Comparison of ENCODE assay signal across 14 mouse cellular contexts in the genomic region with DNA sequence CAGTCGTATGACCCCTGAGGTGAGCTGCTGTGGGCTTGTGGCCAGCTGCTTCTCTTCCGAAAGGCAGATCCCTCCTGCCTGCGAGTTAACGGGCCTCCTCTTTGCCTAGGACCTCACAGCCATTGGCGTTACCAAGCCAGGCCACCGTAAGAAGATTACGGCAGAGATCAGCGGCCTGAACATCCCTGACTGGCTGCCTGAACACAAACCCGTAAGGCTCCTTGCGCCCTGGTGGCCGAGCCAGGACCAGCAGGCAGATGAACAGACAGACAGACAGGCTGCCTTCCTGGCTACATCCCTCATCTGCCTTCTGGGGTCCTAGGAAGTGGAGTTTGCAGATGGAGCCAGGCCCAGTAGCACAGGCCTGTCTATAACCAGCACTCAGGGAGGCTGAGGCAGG. TPM values are rescaled to one million over a fixed set of nuclear protein-coding genes. Genes with fewer than 3 reads are reported as not detected.
DNase-seq lines count a peak whose midpoint lies in the region; ATAC-seq and TF ChIP-seq lines count a peak whose summit lies in the region.
"Had no signal": no experiment of that assay in that cellular context is flagged by ENCODE, and none has a peak within 500 bp of the region (broad histone marks: within the 10 kb centered on the region; RNA-seq: fewer than 3 reads in every experiment).

No protein-coding gene starts in this region.

- no peak overlapping the region for H3K4me3 ChIP-seq in left cerebral cortex, adult 2 months
- H3K4me3 ChIP-seq: erythroblast, embryonic 14.5 days; gastrocnemius, adult 2 months; heart, embryonic 13.5 days had no signal

- intact Hi-C loops in left cerebral cortex, adult 2 months (cut with DNase I): no loop called here

- TF ChIP-seq CTCF in left cerebral cortex, adult 2 months (IDR thresholded peaks at IDR 0.05): peak; percentile 8; the same call in 1 of the 2 replicates

- ATAC-seq in granulocyte monocyte progenitor cell, adult 5-6 weeks (replicated peaks; ENCODE audit: poor library complexity, severe bottlenecking): peak; percentile 36; the same call in 1 of the 2 replicates
- ATAC-seq: Patski had no signal

- no peak for DNase-seq in left cerebral cortex, adult 2 months (ENCODE audit: extremely low spot score in 1 of 2, low spot score in 2 of 2)
- DNase-seq in left cerebral cortex, adult 8-10 months (ENCODE audit: low spot score in 2 of 2): no peak
- DNase-seq in 3T3-L1 (ENCODE audit: low read depth, low spot score) (peak; percentile 26), 416B (ENCODE audit: low read depth) (peak; percentile 24)
- no peak for DNase-seq in cerebellum, adult 11-12 months
- DNase-seq in urinary bladder, postnatal 36 days (ENCODE audit: low spot score in 2 of 2): no peak
- DNase-seq: adrenal gland, postnatal 14 days; cerebellum, postnatal 10 days; gastrocnemius, adult 2 months had no signal

- H3K27ac ChIP-seq in left cerebral cortex, adult 2 months: no peak overlapping the region
- H3K27ac ChIP-seq: gastrocnemius, adult 2 months; heart, embryonic 13.5 days; macrophage had no signal

RNA-seq across cellular contexts. Expression of a gene that starts 13.8 kb away (rescaled TPM):
- 100 to 1,000 TPM; 134 to 144 TPM for total RNA-seq in left cerebral cortex, adult 2 months (2021)
- total RNA-seq in left cerebral cortex, adult 8-10 months (2022): 100 to 1,000 TPM; 119 to 135 (median 127) TPM
- not detected in 2 replicates for total RNA-seq in granulocyte monocyte progenitor cell, adult 5-6 weeks (2014; fragmentation: Nextera tagmentation)
- total RNA-seq in granulocyte monocyte progenitor cell, adult 5-6 weeks (2017): not detected in 2 replicates

RNA-seq across cellular contexts. Expression of a gene that starts 23.3 kb away (rescaled TPM):
- 10 to 100 TPM; 34.5 to 37.1 TPM for total RNA-seq in left cerebral cortex, adult 2 months (2021)
- total RNA-seq in left cerebral cortex, adult 8-10 months (2022): 10 to 100 TPM; 29.2 to 39.0 (median 35.4) TPM
- total RNA-seq in granulocyte monocyte progenitor cell, adult 5-6 weeks (2014; fragmentation: Nextera tagmentation): 21.2 and 21.6 TPM in 2 replicates
- 21.8 and 27.8 TPM in 2 replicates for total RNA-seq in granulocyte monocyte progenitor cell, adult 5-6 weeks (2017)

RNA-seq across cellular contexts. Expression of a gene that starts 25.5 kb away (rescaled TPM):
- 10 to 100 TPM; 81.3 to 85.3 TPM for total RNA-seq in left cerebral cortex, adult 2 months (2021)
- total RNA-seq in left cerebral cortex, adult 8-10 months (2022): 10 to 100 TPM; 78.0 to 85.3 (median 83.4) TPM
- 83.9 and 102 TPM in 2 replicates for total RNA-seq in granulocyte monocyte progenitor cell, adult 5-6 weeks (2014; fragmentation: Nextera tagmentation)
- 61.5 and 104 TPM in 2 replicates for total RNA-seq in granulocyte monocyte progenitor cell, adult 5-6 weeks (2017)

RNA-seq across cellular contexts. Expression of a gene that starts 28.5 kb away (rescaled TPM):
- 1 to 10 TPM; 1.7 to 1.9 TPM for total RNA-seq in left cerebral cortex, adult 2 months (2021)
- 1 to 10 TPM; 1.6 to 2.4 (median 1.8) TPM for total RNA-seq in left cerebral cortex, adult 8-10 months (2022)
- 2.2 TPM in 1 of 2 replicates, not detected in the other for total RNA-seq in granulocyte monocyte progenitor cell, adult 5-6 weeks (2014; fragmentation: Nextera tagmentation)
- total RNA-seq in granulocyte monocyte progenitor cell, adult 5-6 weeks (2017): 0.22 TPM in 1 of 2 replicates, not detected in the other
- total RNA-seq: adrenal gland, postnatal 14 days; gastrocnemius, adult 2 months had no signal

RNA-seq across cellular contexts. Expression of a gene that starts 31.8 kb away (rescaled TPM):
- 10 to 100 TPM; 53.6 to 54.1 TPM for total RNA-seq in left cerebral cortex, adult 2 months (2021)
- 10 to 100 TPM; 41.3 to 54.4 (median 48.4) TPM for total RNA-seq in left cerebral cortex, adult 8-10 months (2022)
- total RNA-seq in granulocyte monocyte progenitor cell, adult 5-6 weeks (2014; fragmentation: Nextera tagmentation): 0.77 TPM in 1 of 2 replicates, not detected in the other
- total RNA-seq in granulocyte monocyte progenitor cell, adult 5-6 weeks (2017): 1.1 TPM in 1 of 2 replicates, not detected in the other
- total RNA-seq: gastrocnemius, adult 2 months had no signal

Comparison
In these comparisons a context has a peak if more than half of its experiments do, and no peak if none do; other contexts are left out.
1. DNase-seq: peak in 3T3-L1 (single experiment) and 416B (single experiment); none in left cerebral cortex, adult 2 months (0 of 2), left cerebral cortex, adult 8-10 months (0 of 2), cerebellum, adult 11-12 months (single experiment) and urinary bladder, postnatal 36 days (0 of 2).
2. RNA of a gene that starts 13.8 kb away (total RNA-seq): 134 to 144 TPM in left cerebral cortex, adult 2 months and 119 to 135 TPM in left cerebral cortex, adult 8-10 months; not detected in granulocyte monocyte progenitor cell, adult 5-6 weeks; every median in the first group is over 100 times any median in the second.